Mouse (Mus musculus) brain, embryonic 14.5 days (tissue): ENCODE results near the gene Pcif1. TPM values are rescaled to one million over a fixed set of nuclear protein-coding genes. Genes with fewer than 3 reads are reported as not detected.

Experiments
- DNase-seq: peaks from one replicate; pipeline ENCODE4 v3.0.0-alpha.2; 2011; ENCODE audit warnings: low read depth
- CTCF ChIP-seq: fragments of 200-500 bp; IDR thresholded peaks from 2 replicates; pipeline ENCODE4 v1.5.1; 2012; ENCODE audit warnings: inconsistent platforms, mild to moderate bottlenecking, moderate library complexity, borderline replicate concordance; ENCODE audit not compliant: insufficient read depth, insufficient read length; ENCODE audit errors: extremely low read depth
- POLR2A ChIP-seq: fragments of 200-500 bp; IDR thresholded peaks from 2 replicates; pipeline ENCODE4 v1.6.1; 2012; ENCODE audit warnings: mild to moderate bottlenecking, inconsistent platforms, borderline replicate concordance; ENCODE audit not compliant: poor library complexity, insufficient read depth, insufficient read length, severe bottlenecking; ENCODE audit errors: extremely low read depth
- polyA plus RNA-seq: library from polyadenylated mRNA; depleted of rRNA; stranded (reverse); fragments of >200 nt; gene quantifications from 2 replicates; pipeline ENCODE4 v1.2.3, GENCODE M21; 2012

Gene Pcif1
- polyA plus RNA-seq, 1 experiment = 55.5 TPM

DNA sequence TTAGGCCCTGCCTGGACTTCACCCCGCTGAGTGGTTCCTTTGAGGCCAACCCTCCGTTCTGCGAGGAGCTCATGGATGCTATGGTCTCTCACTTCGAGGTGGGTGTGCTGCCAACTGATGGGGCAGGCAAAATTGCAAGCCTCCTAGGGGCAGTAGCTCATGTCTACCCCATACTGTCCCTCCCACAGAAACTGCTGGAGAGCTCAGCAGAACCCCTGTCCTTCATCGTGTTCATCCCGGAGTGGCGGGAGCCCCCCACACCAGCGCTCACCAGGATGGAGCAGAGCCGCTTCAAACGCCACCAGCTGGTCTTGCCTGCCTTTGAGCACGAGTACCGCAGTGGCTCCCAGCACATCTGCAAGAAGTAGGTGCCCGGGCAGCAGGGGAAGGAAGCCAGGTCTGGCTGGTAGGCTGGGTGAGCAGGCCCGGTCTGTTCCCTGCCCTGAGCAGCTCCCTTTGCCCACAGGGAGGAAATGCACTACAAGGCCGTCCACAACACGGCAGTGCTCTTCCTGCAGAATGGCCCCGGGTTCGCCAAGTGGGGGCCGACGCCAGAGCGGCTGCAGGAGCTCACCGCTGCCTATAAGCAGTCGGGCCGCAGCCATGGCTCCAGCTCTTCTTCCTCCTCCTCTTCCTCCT, 11.4 kb downstream of the Pcif1 start:
- DNase-seq = no peak
- TF ChIP-seq CTCF (no peak), POLR2A (no peak)

- DNase-seq = no peak
- TF ChIP-seq POLR2A (no peak), CTCF (no peak)
Measured at GRCm38 (mm10) chr2:164891056-164891834, 12.1 kb downstream of the Pcif1 start.

DNA sequence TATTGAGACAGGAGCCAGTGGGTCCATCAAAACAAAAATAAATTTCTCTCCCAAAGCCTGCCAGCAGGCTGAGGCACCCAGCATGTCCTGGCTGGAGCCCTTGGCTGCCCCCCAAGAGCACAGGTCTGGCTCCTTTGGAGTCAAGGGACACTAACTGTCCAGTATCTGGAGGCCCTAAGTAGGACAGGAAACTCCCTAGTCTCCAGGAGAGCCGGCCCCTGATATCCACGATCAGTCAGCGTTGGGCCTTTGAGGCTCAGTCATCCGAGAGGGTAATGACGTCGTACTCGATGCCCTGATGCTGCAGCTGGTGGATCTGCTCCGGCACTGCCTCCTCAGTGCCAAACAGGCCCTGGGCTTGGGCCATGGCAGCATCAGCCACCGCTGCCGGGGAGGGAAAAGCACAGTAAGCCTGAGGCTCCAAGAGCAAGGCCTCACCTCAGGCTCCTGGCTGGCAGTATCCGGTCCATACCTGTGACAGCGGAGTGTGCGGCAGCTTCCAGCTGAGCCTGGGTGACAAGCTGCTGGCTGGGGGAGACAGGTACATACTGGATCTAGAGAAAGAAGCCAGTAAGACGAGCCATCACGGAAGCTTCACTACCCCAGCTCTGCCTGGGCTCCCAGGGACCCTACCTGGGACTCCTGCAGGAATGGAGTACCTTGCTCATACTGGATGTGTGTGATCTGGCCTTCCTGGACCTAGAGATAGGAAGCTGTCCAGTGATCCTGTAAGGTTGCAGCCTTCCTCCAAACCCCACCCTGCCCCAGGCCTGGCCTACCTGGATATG, 13.0 kb downstream of the Pcif1 start:
- TF ChIP-seq POLR2A = no peak
- DNase-seq = no peak

- TF ChIP-seq POLR2A (no peak), CTCF (no peak)
- no peak for DNase-seq
Measured at GRCm38 (mm10) chr2:164892696-164893216, 13.7 kb downstream of the Pcif1 start.

DNA sequence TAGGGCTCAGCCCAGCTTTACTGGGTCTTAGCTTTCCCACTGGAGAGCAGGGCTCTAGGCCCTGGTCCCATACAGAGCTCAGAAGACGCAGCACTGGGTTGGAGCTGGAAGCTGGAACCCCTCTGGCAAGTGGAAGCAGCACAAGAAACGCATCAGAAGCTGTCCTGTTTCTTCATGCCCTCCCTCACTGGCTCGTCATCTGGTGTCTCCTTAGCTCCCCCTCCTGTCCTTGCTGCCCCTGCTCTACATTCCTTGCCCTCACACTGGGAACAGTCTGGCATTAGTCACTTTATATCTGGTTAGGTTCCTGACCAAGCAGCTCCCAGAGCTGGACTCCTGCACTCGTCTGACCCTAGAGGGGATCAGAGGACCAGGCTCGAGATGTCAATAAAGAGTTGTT, 14.9 kb downstream of the Pcif1 start:
- no peak for DNase-seq
- TF ChIP-seq CTCF (no peak), POLR2A (no peak)

DNA sequence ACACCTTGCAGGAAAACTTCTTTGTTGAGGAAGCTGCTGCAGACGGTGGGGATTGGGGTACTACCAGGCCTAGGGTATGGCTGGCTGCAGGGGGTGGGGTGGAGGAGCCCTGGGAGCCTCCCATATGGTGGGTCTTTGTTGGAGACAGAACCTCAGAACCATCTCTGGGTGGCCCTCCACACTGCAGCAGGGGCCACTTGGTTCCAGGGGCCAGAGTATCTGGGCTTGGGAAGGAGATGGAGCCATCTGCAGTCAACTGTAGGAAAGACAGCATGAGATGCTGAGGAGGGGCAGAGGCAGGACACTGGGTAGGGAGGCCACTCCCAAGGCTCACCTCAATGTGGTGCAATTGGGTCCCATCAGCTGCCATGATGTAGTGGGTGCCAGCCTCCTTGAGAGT, 15.5 kb downstream of the Pcif1 start:
- no peak for DNase-seq
- TF ChIP-seq CTCF (no peak), POLR2A (no peak)

DNA sequence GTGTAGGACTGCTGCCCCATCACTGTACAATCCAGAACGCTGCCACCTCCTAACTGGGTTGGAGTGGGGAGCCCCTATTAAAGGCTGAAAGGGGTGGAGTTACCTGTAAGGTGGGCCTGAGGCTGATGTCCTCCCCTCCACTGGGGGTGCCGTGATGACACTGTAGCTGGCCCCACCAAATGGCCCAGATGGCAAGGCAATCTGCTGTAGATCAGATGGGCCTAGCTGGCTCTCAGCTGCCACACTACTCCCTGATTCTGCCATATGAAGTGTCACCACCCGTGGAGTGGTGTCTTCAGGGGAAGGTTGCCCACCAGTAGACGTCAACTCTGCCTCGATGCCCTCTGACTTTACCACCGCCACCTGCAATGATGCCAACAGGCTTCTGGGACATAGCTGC, 16.8 kb downstream of the Pcif1 start:
- no peak for DNase-seq
- TF ChIP-seq CTCF (no peak), POLR2A (no peak)

GRCm38 (mm10) chr2:164898008-164898407, 18.9 kb downstream of the Pcif1 start:
- no peak for DNase-seq
- TF ChIP-seq POLR2A (no peak), CTCF (no peak)

DNA sequence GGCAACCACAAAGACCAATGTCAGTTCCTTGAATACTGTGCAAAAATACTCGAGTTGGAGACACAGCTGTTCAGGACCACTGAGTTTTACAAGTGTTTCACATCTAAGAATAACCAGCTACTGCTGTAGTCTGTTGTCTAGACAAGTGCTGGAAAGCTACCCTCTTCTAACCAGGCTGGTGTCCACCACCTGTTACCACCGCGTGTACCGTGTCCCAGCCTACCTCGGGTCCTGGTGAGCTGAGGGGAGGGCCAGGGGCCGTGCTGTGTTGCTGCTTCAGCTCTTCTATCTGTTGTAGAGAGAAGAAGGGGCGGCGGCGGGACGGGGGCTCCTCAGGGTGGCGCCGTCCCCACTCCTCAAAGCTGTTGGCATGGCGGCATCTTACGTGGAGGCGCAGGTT, 19.9 kb downstream of the Pcif1 start:
- no peak for DNase-seq
- TF ChIP-seq POLR2A = no peak

DNA sequence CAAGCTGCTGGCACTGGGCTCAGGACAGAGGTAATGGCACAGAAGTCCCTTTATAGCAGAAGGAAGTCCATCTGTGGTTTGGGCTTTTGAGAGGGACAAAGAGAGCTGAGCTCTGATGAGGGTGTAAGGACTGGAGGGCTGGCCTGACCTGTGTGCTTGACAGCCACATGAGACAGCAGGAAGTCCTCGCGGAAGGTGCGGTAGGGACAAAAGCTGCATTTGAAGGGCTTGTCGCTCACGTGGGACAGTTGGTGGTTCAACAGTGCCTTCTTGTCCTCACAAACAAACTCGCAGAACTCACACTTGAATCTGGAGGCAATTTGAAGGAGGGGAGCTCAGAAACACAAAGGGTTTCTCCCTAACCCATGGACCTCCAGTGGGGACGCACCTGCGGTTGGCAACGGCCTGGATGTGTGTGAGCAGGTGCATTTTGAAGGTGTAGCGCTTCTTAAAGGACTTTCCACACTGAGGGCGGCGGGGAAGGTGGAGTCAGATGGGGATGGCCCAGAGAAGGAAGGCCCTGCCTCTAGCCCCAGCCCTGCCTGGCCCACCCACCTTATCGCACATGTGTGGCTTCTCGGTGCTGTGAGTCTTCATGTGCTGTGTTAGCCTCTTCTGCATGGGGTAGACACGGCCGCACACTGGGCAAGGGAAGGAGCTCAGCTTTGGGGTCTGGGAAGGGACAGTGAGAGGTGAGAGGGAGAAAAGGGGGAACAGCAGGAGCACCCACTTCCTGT, 20.8 kb downstream of the Pcif1 start:
- TF ChIP-seq POLR2A = no peak
- TF ChIP-seq CTCF = no peak
- no peak for DNase-seq

DNA sequence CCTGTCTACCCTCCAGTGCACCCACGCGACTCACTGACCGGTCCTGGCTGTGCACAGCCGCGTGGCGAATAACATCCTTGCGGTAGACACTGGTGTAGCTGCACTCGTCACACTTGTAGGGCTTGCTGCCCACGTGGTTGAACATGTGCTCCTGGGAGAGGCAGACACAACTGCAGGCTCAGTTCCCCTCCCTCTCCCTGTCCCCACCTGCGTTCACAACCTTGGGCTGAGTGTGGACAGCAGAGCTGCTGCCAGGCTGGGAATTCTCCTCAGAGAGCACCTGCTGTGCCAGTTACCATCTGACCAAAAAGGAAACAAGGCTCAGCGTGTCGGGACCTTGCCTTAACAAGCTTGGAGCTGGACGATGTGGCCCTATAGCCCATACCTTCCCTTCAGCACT, 22.3 kb downstream of the Pcif1 start:
- TF ChIP-seq CTCF (no peak), POLR2A (no peak)
- DNase-seq = no peak

DNA sequence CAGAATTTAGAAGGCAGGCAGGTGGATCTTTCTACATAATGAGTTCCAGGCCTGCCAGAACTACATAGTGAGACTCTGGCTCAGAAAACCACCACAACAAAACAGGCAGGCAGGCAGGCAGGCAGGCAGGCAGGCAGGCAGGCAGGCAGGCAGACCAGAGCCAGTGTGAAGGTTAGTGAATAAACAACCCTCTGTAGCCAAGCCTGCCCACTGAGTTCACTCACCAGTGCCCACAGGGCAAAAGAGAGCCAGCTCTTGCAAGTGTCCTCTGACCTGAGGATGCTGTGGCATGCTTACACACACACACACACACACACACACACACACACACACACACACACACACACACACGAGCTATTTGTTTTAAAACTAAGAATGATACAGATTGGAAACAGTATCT, 24.4 kb downstream of the Pcif1 start:
- no peak for DNase-seq
- TF ChIP-seq POLR2A (no peak), CTCF (no peak)
